Mouse (Mus musculus) heart, adult 2 months (tissue): Measurements from ENCODE around the gene Tmem247. TPM values are rescaled to one million over a fixed set of nuclear protein-coding genes. Genes with fewer than 3 reads are reported as not detected.
A peak's percentile ranks its signal among the peaks of the same experiment; 100 is the strongest.

Experiments used
- DNase-seq, 2 experiments: peaks; one replicate each; pipeline ENCODE4 v3.0.0; 2021
- H3K27ac ChIP-seq: fragments of 200-600 bp; 2 replicates; pipeline ENCODE4 v1.8.1; 2022
- H3K27me3 ChIP-seq: fragments of 200-500 bp; 2 replicates; pipeline ENCODE4 v1.6.1; 2012; ENCODE audit warnings: mild to moderate bottlenecking, low read length, inconsistent platforms, mixed read lengths; ENCODE audit not compliant: control insufficient read depth, insufficient read depth
- H3K36me3 ChIP-seq: fragments of 200-500 bp; 2 replicates; pipeline ENCODE4 v1.6.1; 2012; ENCODE audit warnings: low read length, inconsistent platforms; ENCODE audit not compliant: control insufficient read depth, insufficient read depth
- H3K4me1 ChIP-seq: fragments of 200-500 bp; 2 replicates; pipeline ENCODE4 v1.6.1; 2011; ENCODE audit warnings: low read length; ENCODE audit not compliant: control insufficient read depth, insufficient read depth
- H3K4me3 ChIP-seq: fragments of 200-600 bp; 2 replicates; pipeline ENCODE4 v1.8.1; 2022
- H3K79me2 ChIP-seq: fragments of 200-500 bp; replicated peaks from 2 replicates; pipeline ENCODE4 v1.6.1; 2012; ENCODE audit warnings: mild to moderate bottlenecking, inconsistent platforms, low read length, moderate library complexity, mixed read lengths; ENCODE audit not compliant: control insufficient read depth, insufficient read depth
- H3K9ac ChIP-seq: fragments of 200-500 bp; 2 replicates; pipeline ENCODE4 v1.6.1; 2012; ENCODE audit warnings: low read depth, mild to moderate bottlenecking, control low read depth, inconsistent platforms, low read length, mixed read lengths
- CTCF ChIP-seq: fragments of 200-600 bp; IDR thresholded peaks from 2 replicates; pipeline ENCODE4 v1.8.1; 2022; ENCODE audit warnings: antibody characterized with exemption, mild to moderate bottlenecking, moderate library complexity
- EP300 ChIP-seq: fragments of 200-500 bp; IDR thresholded peaks from 2 replicates; pipeline ENCODE4 v1.6.1; 2011; ENCODE audit warnings: low read depth, low read length, control low read depth; ENCODE audit not compliant: insufficient read depth
- POLR2A ChIP-seq: fragments of 200-500 bp; IDR thresholded peaks from 2 replicates; pipeline ENCODE4 v1.6.1; 2011; ENCODE audit warnings: mild to moderate bottlenecking, low read depth, low read length, control low read depth; ENCODE audit not compliant: insufficient read depth
- WGBS: fragments of 180-500 bp; shearing (Covaris S2); methylation state at CpG from one replicate; pipeline ENCODE4 v1.1.7; 2018; 5-methylcytosine and 5-hydroxymethylcytosine counted together
- intact Hi-C: fragments of 180-260 bp; cut with DNase I; formaldehyde crosslinking; loops from one replicate; pipeline ENCODE4 v1.15.1; 2025
- long read RNA-seq: library from polyadenylated mRNA; stranded (forward); transcript quantifications from one replicate; pipeline ENCODE4 v2.0.0, GENCODE M21; 2021
- polyA plus RNA-seq: library from polyadenylated mRNA; depleted of rRNA; stranded (reverse); fragments of >200 nt; gene quantifications from 2 replicates; pipeline ENCODE4 v1.2.3, GENCODE M21; 2012; rRNA removed
- total RNA-seq, 2 experiments: library from RNA; stranded (reverse); gene quantifications; 2 replicates each; pipeline ENCODE4 v1.2.3; 2021

Tmem247 gene
- total RNA-seq = not detected
- 0.26 TPM in 1 of 2 replicates, not detected in the other for polyA plus RNA-seq
- long read RNA-seq = 0 reads

DNA sequence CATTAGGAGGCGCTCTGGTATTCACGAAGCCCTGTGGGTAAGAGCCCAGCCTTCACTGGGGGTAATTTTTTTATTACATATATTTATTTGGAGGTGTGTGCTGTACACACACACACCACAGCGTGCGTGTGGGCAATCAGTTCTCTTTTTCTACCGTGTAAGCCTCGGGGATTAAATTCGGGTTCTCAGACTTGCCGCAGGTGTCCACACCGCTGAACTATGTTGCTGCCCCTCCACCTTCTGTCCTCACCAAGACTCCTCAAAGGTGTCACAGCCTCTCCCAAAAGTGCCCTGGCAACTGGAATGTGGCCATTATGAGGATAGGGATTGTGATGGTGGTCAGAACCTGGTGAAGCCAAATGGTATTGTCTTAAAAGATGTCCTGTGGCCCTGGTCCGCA is at the start of gene Tmem247:
Gene Tmem247, plus strand, starts transcription at position 301 of the 400 bp plus-strand sequence.
- intact Hi-C loops = loop anchor here (5.0 kb wide), 1 partner anchor 70 kb away; no protein-coding TSS in a partner anchor
- 89% methylated on average over 10 of the region's 10 CpGs for WGBS
- H3K4me1 ChIP-seq = no peaks in the 10 kb centered on the region
- no peaks in the 10 kb centered on the region for H3K36me3 ChIP-seq
- no peaks in the 10 kb centered on the region for H3K27me3 ChIP-seq
- no peak within 1 kb of the TSS for H3K4me3 ChIP-seq
- H3K9ac ChIP-seq = no peak within 1 kb of the TSS
- no peak for TF ChIP-seq EP300
- H3K27ac ChIP-seq = no peak within 1 kb of the TSS
- DNase-seq = peak in 1 of 2 experiments; percentile 7
- H3K79me2 ChIP-seq = no peaks in the 10 kb centered on the region

DNA sequence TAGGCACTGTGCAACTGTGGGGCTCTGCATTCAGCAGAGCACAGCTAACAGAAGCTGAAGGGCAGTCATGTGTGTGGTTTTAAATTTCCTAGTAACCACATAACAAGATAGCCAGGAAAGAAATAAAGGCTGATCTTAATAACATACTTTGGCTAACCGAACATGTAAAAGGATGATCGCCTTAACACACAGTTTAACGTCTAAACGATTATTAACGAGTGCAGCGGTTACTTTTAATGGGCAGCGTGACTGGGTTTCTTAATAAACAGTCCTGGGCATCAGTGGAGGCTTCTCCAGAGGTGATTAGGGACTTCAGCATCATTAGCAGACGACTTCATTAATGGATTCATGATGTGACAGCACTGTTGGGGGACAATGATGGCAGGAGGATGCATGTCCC is 46.6 kb upstream of the Tmem247 start:
- Histone ChIP-seq H3K4me1 (no peaks in the 10 kb centered on the region), H3K36me3 (no peaks in the 10 kb centered on the region), H3K79me2 (no peaks in the 10 kb centered on the region), H3K4me3 (no peak overlapping the region), H3K27me3 (no peaks in the 10 kb centered on the region), H3K27ac (no peak overlapping the region), H3K9ac (no peak overlapping the region)
- intact Hi-C loops = no loop called here
- TF ChIP-seq EP300 (no peak), CTCF (no peak), POLR2A (no peak)
- DNase-seq = no peak
- 90% methylated on average over 8 of the region's 8 CpGs for WGBS

DNA sequence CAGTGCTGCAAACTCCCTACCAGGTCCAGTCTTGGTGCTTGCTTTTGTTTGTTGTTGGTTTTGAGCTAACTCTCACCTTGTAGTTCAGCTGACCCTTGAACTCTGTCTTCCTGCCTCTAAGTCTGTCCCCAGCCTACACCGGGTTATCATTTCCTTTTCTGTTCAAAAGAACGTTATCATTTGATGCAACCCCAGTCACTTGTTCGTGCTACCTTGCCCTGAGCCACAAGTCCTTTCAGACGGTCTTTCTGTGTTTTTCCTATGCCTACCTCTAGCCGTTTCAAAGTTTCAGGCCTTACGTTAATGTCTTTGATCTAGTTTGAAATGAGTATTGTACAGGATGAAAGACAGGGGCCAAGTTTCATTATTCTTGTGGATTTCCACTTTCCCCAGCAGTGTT is 44.5 kb upstream of the Tmem247 start:
- WGBS = 50% methylated on average over 6 of the region's 6 CpGs
- intact Hi-C loops = no loop called here
- no peak overlapping the region for H3K4me3 ChIP-seq
- TF ChIP-seq POLR2A = no peak
- TF ChIP-seq CTCF = no peak
- no peak for TF ChIP-seq EP300
- H3K27me3 ChIP-seq = no peaks in the 10 kb centered on the region
- DNase-seq = no peak
- H3K4me1 ChIP-seq = no peaks in the 10 kb centered on the region
- H3K27ac ChIP-seq = no peak overlapping the region
- no peaks in the 10 kb centered on the region for H3K79me2 ChIP-seq
- no peaks in the 10 kb centered on the region for H3K36me3 ChIP-seq
- no peak overlapping the region for H3K9ac ChIP-seq

DNA sequence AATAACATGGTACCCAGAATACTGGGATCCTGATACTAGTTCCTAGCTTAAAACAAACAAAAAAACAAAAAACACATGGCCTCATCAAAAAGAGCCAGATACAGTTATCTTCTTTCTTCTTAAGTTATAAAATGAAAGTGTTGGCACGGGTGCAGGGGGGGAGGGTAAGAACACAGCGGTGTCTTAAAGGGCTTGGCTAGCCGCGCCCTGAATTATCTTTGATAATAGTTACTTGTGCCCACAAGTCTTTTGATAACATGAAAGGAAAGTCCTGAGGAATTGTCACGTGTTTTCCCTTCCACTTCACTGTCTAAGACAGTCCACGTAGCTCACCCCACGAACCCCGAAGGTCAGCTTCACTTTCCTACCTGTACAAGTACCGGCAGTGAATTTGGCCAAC is 40.2 kb upstream of the Tmem247 start:
- no peaks in the 10 kb centered on the region for H3K27me3 ChIP-seq
- intact Hi-C loops = no loop called here
- no peak overlapping the region for H3K27ac ChIP-seq
- H3K36me3 ChIP-seq = no peaks in the 10 kb centered on the region
- no peaks in the 10 kb centered on the region for H3K4me1 ChIP-seq
- TF ChIP-seq CTCF (no peak), POLR2A (no peak), EP300 (no peak)
- no peak for DNase-seq
- no peak overlapping the region for H3K4me3 ChIP-seq
- H3K9ac ChIP-seq = no peak overlapping the region
- H3K79me2 ChIP-seq = no peaks in the 10 kb centered on the region
- 71% methylated on average over 9 of the region's 9 CpGs for WGBS

DNA sequence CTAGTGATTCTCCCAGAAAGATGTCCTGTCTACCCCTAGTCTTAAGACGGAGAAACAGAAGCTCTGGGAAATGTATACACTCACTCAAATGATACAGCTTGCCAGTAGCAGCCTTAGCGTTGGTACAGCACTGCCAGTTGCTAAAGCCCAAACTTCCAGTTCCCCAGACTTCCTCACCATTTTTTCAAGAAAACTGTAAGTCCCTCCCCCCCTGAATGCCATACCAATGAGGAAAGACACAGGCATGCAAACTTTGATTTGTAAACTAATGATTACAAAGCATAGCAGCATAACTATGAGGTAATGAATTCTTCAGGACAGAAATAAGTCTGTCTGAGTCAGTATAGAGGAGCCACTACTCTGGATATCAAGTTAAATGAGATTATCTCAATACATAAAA is 39.4 kb upstream of the Tmem247 start:
- no peaks in the 10 kb centered on the region for H3K27me3 ChIP-seq
- intact Hi-C loops = no loop called here
- no peaks in the 10 kb centered on the region for H3K4me1 ChIP-seq
- no peaks in the 10 kb centered on the region for H3K79me2 ChIP-seq
- DNase-seq = no peak
- H3K9ac ChIP-seq = no peak overlapping the region
- H3K27ac ChIP-seq = no peak overlapping the region
- TF ChIP-seq CTCF (no peak), POLR2A (no peak), EP300 (no peak)
- 58% methylated on average over 2 of the region's 2 CpGs for WGBS
- H3K36me3 ChIP-seq = no peaks in the 10 kb centered on the region
- H3K4me3 ChIP-seq = no peak overlapping the region

DNA sequence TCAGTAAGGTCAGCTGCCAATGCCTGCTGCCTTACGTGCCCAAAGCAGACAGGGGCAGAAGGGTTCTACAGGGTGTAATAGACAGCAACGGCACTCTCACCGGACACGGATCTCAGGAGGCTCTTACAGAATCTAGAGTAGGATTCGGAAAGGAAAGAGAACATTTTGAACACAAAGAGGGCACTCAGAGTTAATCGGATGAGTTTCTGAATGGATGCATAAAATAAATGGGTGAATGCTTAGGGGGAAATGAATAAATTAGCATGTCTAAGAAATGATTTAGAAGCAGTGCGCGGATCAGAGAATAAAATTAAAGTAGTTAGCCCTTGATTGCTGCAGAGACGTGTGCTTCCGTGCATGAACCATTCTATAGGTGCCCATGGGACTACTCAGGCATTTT is 37.1 kb upstream of the Tmem247 start:
- intact Hi-C loops = no loop called here
- Histone ChIP-seq H3K4me3 (no peak overlapping the region), H3K4me1 (no peaks in the 10 kb centered on the region), H3K27me3 (no peaks in the 10 kb centered on the region), H3K27ac (no peak overlapping the region), H3K79me2 (no peaks in the 10 kb centered on the region), H3K36me3 (no peaks in the 10 kb centered on the region), H3K9ac (no peak overlapping the region)
- 88% methylated on average over 10 of the region's 10 CpGs for WGBS
- DNase-seq = no peak
- TF ChIP-seq CTCF = no peak
